Mouse (Mus musculus) midbrain, embryonic 11.5 days (tissue): ENCODE data around the gene Vmn2r37. TPM values are rescaled to one million over a fixed set of nuclear protein-coding genes. Genes with fewer than 3 reads are reported as not detected.
"Not testable (repeated sequence)": the region's sequence is repeated elsewhere in the genome, so short reads cannot be mapped to it uniquely, and the experiment has no call there.

Experiments used
- ATAC-seq: fragments of 200-750 bp; cut with Nextera tagmentation; 2 replicates; pipeline ENCODE4 v1.8.0; 2017; ENCODE audit warnings: moderate TSS enrichment, moderate library complexity; ENCODE audit not compliant: low FRiP score
- DNase-seq: peaks from one replicate; pipeline ENCODE4 v3.0.0; 2015; ENCODE audit warnings: low spot score; ENCODE audit errors: missing footprints
- H3K27ac ChIP-seq: fragments of 300-500 bp; sonication (generic); 2 replicates; pipeline ENCODE4 v1.5.1; 2014; ENCODE audit warnings: low read depth, low read length
- H3K27me3 ChIP-seq: fragments of 300-500 bp; sonication (generic); 2 replicates; pipeline ENCODE4 v1.6.1; 2014; ENCODE audit warnings: mild to moderate bottlenecking, low read length, moderate library complexity, mixed read lengths; ENCODE audit not compliant: control insufficient read depth, insufficient read depth
- H3K36me3 ChIP-seq: fragments of 300-500 bp; sonication (generic); 2 replicates; pipeline ENCODE4 v1.6.1; 2014; ENCODE audit warnings: mild to moderate bottlenecking, low read length, moderate library complexity, mixed read lengths; ENCODE audit not compliant: control insufficient read depth, insufficient read depth
- H3K4me1 ChIP-seq: fragments of 300-500 bp; sonication (generic); 2 replicates; pipeline ENCODE4 v1.6.1; 2014; ENCODE audit warnings: low read length; ENCODE audit not compliant: control insufficient read depth, insufficient read depth
- H3K4me2 ChIP-seq: fragments of 300-500 bp; sonication (generic); 2 replicates; pipeline ENCODE4 v1.6.1; 2014; ENCODE audit warnings: mild to moderate bottlenecking, moderate library complexity
- H3K4me3 ChIP-seq: fragments of 300-500 bp; sonication (generic); 2 replicates; pipeline ENCODE4 v1.5.1; 2014; ENCODE audit warnings: low read depth, low read length
- H3K9ac ChIP-seq: fragments of 300-500 bp; sonication (generic); 2 replicates; pipeline ENCODE4 v1.6.1; 2014; ENCODE audit warnings: low read length
- H3K9me3 ChIP-seq: fragments of 300-500 bp; sonication (generic); 2 replicates; pipeline ENCODE4 v1.6.1; 2016; ENCODE audit warnings: low read length; ENCODE audit not compliant: control insufficient read depth
- WGBS: fragments of 180-500 bp; shearing (Covaris S2); extraction: QIAGEN DNeasy Blood & Tissue Kit; methylation state at CpG from one replicate; pipeline ENCODE4 v1.1.7; 2014; 5-methylcytosine and 5-hydroxymethylcytosine counted together
- polyA plus RNA-seq: library from polyadenylated mRNA; unstranded; fragments of >200 nt; fragmentation: Nextera tagmentation; extraction: Ambion mirVana; gene quantifications from 2 replicates; pipeline ENCODE4 v1.2.1, GENCODE M21; 2014

The Vmn2r37 gene
- not detected in 2 replicates for polyA plus RNA-seq

DNA sequence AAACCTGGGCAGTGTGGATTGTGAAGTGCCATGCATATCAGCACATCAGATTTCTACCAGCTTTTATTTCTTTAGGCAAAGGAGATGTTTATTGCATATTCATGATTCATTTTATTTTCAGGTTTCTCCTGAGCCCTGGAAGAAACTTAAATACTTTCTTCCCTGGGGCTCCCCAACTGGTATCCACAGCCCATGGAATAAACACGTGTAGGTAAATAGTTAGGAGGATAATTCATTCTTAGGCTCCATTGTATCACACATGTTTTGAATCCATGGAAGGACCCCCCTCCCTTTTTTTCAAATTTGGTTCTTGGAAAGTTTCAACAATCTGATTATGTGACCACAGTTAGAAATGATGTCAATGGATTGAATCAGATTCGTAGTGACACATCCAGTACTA lies at the start of gene Vmn2r37:
Vmn2r37 (minus strand) TSS at position 101 of the 400 bp plus-strand sequence.
- not testable (repeated sequence) for H3K9me3 ChIP-seq, H3K9ac ChIP-seq, ATAC-seq, H3K36me3 ChIP-seq, H3K27me3 ChIP-seq, H3K4me2 ChIP-seq, H3K27ac ChIP-seq, H3K4me1 ChIP-seq, H3K4me3 ChIP-seq, DNase-seq
- WGBS = 63% methylated on average over 1 of the region's 2 CpGs

Other genes with a start within 250 kb of the Vmn2r37 start
- not detected in 2 replicates for gene Vmn2r39, start 192.9 kb downstream of the Vmn2r37 start, polyA plus RNA-seq
- not detected in 2 replicates for gene Vmn2r38, start 125.8 kb downstream of the Vmn2r37 start, polyA plus RNA-seq